Mouse (Mus musculus): ENCODE measurements at regions not wholly inside any gene's neighbourhood (a gene's known extent, or its start where the extent isn't known, plus 50 kb on each side); places are given as distances from the start of the nearest gene placed in this dataset.

DNA sequence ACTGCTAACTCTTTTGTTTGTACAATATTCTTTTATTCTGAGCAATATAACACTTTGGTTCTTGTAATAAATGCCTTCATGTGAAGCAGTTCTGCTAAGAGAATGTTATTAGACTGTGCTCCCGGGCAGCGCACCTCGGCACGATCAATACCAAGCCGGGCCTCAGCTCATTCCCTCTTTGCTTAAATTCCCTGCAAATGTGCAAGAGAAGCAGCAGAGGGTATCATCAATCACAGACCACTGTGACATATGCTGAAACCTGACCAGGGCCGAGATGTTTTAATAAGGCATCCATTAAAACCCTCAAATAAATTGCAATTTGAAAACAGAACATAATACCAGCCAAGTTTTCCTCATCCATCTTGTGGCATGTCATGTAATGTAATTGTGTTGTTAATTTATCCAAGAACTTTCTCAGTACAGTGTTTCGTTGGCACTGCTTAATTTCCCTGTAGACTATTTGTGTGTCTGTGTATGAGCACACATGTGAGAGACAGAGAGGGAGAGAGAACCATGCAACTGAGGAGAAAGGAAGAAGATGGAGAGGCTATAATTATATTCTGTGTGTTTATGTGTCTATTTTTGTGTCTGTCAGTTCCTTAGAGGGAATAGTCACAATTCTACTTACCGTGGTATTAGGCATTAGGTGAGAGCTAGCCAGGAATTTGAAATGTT is 412.9 kb upstream of the Dph6 start:
- TF ChIP-seq POLR2A (IDR thresholded peaks at IDR 0.05; ENCODE audit: borderline replicate concordance, extremely low read depth, insufficient read depth, insufficient read length, poor library complexity, severe bottlenecking) (no peak), CTCF (IDR thresholded peaks at IDR 0.05; ENCODE audit: borderline replicate concordance, extremely low read depth, insufficient read depth, insufficient read length) (no peak)

All from brain, embryonic 14.5 days (tissue).